Mouse (Mus musculus): ENCODE measurements at regions not wholly inside any gene's neighbourhood (a gene's known extent, or its start where the extent isn't known, plus 50 kb on each side); places are given as distances from the start of the nearest gene placed in this dataset.

- no peak for DNase-seq
Measured at GRCm38 (mm10) chr3:17796766-17797165, 151.4 kb upstream of the Cypt12 start.

DNA sequence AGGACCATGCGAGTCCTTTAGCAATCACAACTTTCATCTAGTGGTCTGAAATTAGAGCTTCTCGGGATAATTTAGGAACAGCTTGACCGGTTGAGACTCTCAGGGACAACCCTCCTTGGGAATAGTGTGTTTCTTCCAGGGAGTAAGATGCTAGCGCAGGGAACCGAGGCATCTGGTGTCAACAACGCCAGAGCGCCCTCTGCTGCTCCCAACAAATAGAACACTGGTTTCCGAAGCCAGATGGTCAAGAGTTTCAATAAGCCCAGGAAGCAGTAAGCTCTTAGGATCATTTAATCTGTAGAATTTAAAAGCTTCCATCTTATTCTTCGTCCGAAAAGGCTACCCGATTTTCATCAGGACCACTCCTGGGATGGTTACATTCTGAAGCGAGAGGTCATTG, 149.8 kb upstream of the Cypt12 start:
- DNase-seq: peak; percentile 32 to 50

- DNase-seq: no peak
Measured at GRCm38 (mm10) chr3:17799120-17799519, 149.1 kb upstream of the Cypt12 start.

- no peak for DNase-seq
Measured at GRCm38 (mm10) chr3:17800810-17801209, 147.4 kb upstream of the Cypt12 start.

- no peak for DNase-seq
Measured at GRCm38 (mm10) chr3:17801479-17801878, 146.7 kb upstream of the Cypt12 start.

DNA sequence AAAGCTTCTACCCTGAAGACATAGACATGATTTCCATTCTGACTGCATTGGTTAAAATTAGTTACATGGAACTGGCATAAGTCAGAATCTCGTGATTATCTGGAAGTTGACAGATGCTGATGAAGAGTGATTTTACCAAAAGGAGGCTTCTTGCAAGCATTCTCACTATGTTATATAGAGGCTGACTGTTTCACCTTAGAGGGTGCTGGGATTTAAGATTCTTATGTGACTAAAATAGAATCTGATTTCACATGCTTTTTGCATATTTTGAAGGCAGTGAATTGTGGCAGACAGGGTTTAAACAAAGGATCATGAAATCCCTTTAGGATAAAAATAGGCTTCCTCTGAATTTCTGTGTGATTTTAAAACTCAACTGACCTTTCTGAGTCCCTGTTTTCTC, 143.0 kb upstream of the Cypt12 start:
- DNase-seq: no peak

DNA sequence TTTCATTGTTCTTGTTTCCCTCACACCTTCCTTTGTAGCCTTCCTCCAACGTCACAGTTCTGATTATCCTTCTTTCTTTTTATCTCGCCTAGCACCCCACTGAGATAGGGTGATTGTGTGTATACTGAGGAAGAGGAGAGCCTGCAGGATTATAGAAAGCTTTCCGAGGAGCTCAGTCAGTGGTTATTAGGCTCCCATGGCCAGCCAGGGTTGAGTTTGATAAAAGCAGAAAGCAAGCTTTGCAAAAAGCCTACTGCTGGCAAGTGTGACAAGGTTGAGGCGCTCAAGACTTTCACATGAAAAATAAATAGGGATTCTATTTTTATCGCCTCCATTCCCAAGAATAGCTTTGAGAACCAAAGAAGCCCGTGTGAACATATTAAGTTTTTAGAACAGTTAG, 136.9 kb upstream of the Cypt12 start:
- DNase-seq: no peak

GRCm38 (mm10) chr3:17824201-17824600, 124.0 kb upstream of the Cypt12 start:
- no peak for DNase-seq

DNA sequence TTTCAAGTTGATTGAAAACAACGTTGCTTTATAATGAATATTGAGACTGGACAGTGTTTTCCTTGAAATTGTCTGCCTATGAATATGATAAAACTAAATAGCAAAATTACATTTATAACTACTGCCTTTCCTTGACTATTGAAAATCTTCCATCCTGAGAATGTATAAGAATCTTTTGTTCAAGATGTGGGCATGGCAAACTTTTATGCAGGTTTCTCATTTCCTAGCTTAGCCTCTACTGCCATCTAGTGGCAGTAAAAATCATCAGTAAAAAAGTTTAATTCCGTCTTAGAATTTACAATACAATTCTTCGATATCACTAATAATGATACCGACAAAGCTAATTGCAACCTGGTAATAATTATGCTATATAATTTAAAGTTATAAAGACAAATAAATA, 123.5 kb upstream of the Cypt12 start:
- DNase-seq: no peak

- DNase-seq: no peak
Measured at GRCm38 (mm10) chr3:17825254-17825890, 122.8 kb upstream of the Cypt12 start.

DNA sequence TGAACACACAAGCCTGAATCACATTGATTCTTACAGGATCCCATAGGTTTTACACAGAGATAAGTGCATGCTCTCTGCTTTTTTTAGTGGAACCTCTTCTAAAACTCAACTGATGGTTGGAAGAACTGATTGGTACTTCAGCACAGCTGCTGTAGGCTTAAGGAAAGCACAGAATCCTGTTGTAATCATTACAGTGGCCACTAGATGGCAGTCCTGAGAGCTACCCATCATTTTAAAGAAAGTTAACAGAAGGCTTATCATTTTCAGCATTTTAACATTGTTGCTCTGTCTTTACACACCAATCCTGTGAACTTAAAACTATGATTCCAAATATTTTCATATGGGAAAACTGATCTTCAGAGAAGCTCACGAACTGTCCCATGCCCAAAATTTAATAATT, 113.5 kb upstream of the Cypt12 start:
- peak in 1 of 2 experiments; percentile 76 for DNase-seq

DNA sequence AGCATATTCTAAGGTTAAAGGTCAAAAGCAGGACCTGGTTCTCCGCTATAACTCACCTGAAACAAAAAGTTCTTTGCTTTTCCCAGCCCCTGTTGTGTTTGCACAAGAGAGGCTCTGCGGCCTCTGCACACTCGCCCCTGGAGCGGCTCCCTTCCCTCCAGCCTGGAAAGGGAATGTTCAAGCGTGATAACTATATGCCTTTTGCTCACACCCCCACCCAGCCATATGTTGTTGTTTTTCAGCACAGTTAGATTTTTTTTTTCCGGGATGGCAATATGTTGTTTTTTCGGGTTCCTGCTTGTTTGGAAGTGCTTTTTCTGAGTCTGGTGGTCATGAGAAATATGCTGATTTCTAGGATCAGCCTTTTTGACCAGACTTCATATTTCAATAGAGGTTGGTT, 100.6 kb upstream of the Cypt12 start:
- DNase-seq: no peak

- peak in 1 of 2 experiments; percentile 22 for DNase-seq
Measured at GRCm38 (mm10) chr3:17848181-17848580, 100.0 kb upstream of the Cypt12 start.

- no peak for DNase-seq
Measured at GRCm38 (mm10) chr3:17862367-17862766, 85.8 kb upstream of the Cypt12 start.

- DNase-seq: no peak
Measured at GRCm38 (mm10) chr3:17865112-17865511, 83.1 kb upstream of the Cypt12 start.

GRCm38 (mm10) chr3:17870895-17871482, 77.2 kb upstream of the Cypt12 start:
- DNase-seq: no peak

DNA sequence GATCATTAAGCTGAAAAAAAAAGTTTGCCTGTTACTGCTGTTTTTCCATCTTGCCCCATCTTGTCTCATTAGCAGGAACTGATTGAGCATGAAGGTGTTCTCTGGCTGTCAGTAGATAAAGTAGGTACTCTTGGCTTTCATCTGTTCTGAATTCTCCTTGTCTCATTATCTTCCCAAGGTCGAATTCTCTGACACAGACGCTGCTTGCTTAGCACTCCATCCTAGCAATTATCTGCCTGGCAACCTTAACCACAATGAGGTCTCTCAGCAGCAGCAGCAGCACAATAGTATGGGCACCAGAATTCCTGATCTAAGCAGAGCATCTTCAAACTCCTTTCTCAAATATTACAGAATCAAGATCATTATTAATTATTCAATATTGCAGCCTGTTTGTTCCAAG, 52.3 kb upstream of the Cypt12 start:
- no peak for DNase-seq

DNA sequence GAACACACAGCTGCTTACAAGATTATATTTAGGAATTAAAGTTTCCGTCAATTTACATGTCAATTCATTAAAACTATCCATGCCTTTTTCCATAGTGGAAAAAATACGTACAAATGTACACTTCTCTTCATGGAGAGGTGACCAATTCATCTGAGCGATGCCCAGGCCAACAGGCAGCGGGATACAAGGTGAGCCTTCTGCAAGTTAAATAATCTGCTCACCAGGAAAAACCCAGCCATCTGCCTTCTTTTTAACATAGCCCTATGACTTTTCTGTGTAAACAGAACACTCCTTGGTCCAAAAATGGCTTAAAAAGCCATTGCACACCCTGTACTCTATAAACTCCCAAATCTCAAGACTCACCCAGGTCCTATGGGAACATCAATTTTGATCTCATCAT, 51.5 kb upstream of the Cypt12 start:
- no peak for DNase-seq

Measured in kidney, postnatal 25 days (tissue).